Mouse (Mus musculus): ENCODE measurements around the gene Nr5a2. TPM values are rescaled to one million over a fixed set of nuclear protein-coding genes. Genes with fewer than 3 reads are reported as not detected.

The Nr5a2 gene
- polyA plus RNA-seq, 1 experiment from 2014 or later, result 0.52 TPM

DNA sequence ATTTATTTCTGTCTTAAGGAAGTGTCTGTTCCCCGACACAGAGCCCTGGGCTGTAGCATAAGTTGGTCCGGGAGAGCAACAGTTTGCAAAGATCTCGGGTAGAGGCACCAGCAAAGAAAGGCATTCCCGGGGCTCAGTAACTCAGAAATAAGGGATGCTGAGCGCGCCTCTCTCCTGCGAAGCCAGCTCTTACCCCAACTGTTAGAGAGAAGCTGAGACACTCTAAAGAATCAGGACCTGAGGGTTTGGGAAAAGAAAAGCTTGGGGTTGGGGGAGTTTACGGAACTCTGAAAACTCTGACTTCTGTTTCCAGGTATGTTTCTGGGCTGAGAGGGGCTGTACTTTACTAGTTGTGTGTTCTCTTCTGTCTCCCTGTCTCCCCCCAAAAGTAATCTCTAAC, 13.8 kb downstream of the Nr5a2 start:
- Histone ChIP-seq H3K36me3 (ENCODE audit: control insufficient read depth, insufficient read depth, low read length) (no peaks in the 10 kb centered on the region), H3K27me3 (ENCODE audit: control insufficient read depth, insufficient read depth, low read length) (peaks cover 79% of the 10 kb centered on the region), H3K4me3 (ENCODE audit: low read depth, low read length) (no peak overlapping the region), H3K4me2 (no peak overlapping the region), H3K9me3 (ENCODE audit: control insufficient read depth, low read length) (0 out of 2 replicates have a peak, but pooled peaks cover 1% of the 10 kb centered on the region), H3K4me1 (ENCODE audit: control insufficient read depth, insufficient read depth, low read length) (peaks cover 11% of the 10 kb centered on the region), H3K27ac (ENCODE audit: low read depth, low read length) (no peak overlapping the region), H3K9ac (ENCODE audit: low read length) (no peak overlapping the region)
- DNase-seq (ENCODE audit: low spot score, missing footprints), result peak; percentile 93
- no peak for ATAC-seq (ENCODE audit: low FRiP score)
- WGBS, result under 1% methylated on average over 8 of the region's 8 CpGs

DNA sequence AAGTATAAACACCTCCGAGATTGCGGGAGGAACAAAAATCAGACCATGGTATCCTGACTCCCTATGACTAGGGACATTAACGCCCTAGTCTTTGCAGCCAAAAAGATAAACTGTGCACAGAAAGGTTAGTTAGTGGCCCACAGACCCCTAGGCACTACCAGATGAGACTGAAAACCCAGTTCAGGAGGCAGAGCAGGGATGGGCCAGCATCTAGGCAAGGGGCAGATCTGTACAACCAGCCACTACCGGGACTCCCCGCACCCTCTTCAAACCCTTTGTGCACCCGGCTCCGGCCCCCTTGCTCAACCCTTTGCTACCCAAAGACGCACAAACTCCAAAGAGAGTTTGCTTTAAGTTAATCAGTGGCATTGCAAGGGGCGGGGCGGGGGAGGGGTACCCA, 14.4 kb downstream of the Nr5a2 start:
- no peak for ATAC-seq (ENCODE audit: low FRiP score)
- no peak overlapping the region for H3K9ac ChIP-seq (ENCODE audit: low read length)
- H3K36me3 ChIP-seq (ENCODE audit: control insufficient read depth, insufficient read depth, low read length), result no peaks in the 10 kb centered on the region
- H3K27ac ChIP-seq (ENCODE audit: low read depth, low read length), result no peak overlapping the region
- peak; percentile 96 for DNase-seq (ENCODE audit: low spot score, missing footprints)
- under 1% methylated on average over 10 of the region's 10 CpGs for WGBS
- H3K4me2 ChIP-seq, result no peak overlapping the region
- no peaks in the 10 kb centered on the region for H3K9me3 ChIP-seq (ENCODE audit: control insufficient read depth, low read length)
- no peak overlapping the region for H3K4me3 ChIP-seq (ENCODE audit: low read depth, low read length)
- H3K27me3 ChIP-seq (ENCODE audit: control insufficient read depth, insufficient read depth, low read length), result peaks cover 74% of the 10 kb centered on the region
- H3K4me1 ChIP-seq (ENCODE audit: control insufficient read depth, insufficient read depth, low read length), result peaks cover 11% of the 10 kb centered on the region

DNA sequence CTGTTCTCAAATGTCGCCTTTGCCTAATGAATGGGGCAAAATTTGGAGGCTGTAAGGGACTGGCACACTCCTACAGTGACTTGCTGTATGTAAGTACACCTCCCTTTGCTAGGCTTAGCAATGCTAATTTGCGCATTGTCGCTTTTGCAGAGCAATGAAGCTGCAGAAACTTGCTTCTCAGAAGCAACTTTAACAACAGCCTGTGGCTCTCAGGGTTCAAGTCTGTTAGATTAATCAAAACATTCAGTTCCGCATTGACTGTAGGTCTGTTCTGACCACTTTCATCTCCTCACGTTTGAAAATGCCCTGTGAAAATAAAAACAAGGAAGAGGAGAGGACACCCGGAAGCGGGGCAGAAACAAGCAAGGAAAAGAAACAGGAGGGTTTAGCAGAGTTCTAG, 14.8 kb downstream of the Nr5a2 start:
- WGBS, result under 1% methylated on average over 7 of the region's 7 CpGs
- H3K9ac ChIP-seq (ENCODE audit: low read length), result no peak overlapping the region

DNA sequence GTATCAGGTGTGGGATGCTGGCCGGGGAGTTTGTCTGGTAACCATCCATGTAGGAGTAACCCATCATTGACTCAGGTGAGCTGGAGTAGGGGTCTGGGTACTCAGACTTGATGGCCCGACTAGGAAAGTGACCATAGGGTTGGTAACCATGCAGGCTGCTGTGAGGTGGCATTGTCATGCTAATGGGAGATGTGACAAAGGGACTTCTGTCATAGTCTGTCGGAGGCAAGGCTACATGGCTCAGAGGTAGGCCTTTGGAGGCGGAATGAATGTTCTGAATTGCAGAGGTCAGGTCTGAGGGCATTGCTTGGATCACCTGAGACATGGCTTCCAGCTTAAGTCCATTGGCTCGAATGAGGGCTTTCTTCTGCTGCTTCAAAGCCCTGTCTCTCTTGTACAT, 19.6 kb downstream of the Nr5a2 start:
- Histone ChIP-seq H3K36me3 (ENCODE audit: control insufficient read depth, insufficient read depth, low read length) (no peaks in the 10 kb centered on the region), H3K27me3 (ENCODE audit: control insufficient read depth, insufficient read depth, low read length) (peaks cover 22% of the 10 kb centered on the region), H3K4me1 (ENCODE audit: control insufficient read depth, insufficient read depth, low read length) (no peaks in the 10 kb centered on the region), H3K9ac (ENCODE audit: low read length) (no peak overlapping the region), H3K4me3 (ENCODE audit: low read depth, low read length) (no peak overlapping the region), H3K27ac (ENCODE audit: low read depth, low read length) (no peak overlapping the region), H3K9me3 (ENCODE audit: control insufficient read depth, low read length) (no peaks in the 10 kb centered on the region), H3K4me2 (no peak overlapping the region)
- no peak for DNase-seq (ENCODE audit: low spot score, missing footprints)
- ATAC-seq (ENCODE audit: low FRiP score), result no peak
- WGBS, result 55% methylated on average over 5 of the region's 5 CpGs

More for the DNA sequence above, 14.8 kb downstream of the Nr5a2 start:
- Histone ChIP-seq H3K4me1 (ENCODE audit: control insufficient read depth, insufficient read depth, low read length) (peaks cover 11% of the 10 kb centered on the region), H3K9me3 (ENCODE audit: control insufficient read depth, low read length) (no peaks in the 10 kb centered on the region), H3K4me2 (no peak overlapping the region), H3K27ac (ENCODE audit: low read depth, low read length) (no peak overlapping the region), H3K27me3 (ENCODE audit: control insufficient read depth, insufficient read depth, low read length) (peaks cover 70% of the 10 kb centered on the region), H3K4me3 (ENCODE audit: low read depth, low read length) (no peak overlapping the region), H3K36me3 (ENCODE audit: control insufficient read depth, insufficient read depth, low read length) (no peaks in the 10 kb centered on the region)
- peak; percentile 96 for DNase-seq (ENCODE audit: low spot score, missing footprints)
- ATAC-seq (ENCODE audit: low FRiP score), result no peak

DNA sequence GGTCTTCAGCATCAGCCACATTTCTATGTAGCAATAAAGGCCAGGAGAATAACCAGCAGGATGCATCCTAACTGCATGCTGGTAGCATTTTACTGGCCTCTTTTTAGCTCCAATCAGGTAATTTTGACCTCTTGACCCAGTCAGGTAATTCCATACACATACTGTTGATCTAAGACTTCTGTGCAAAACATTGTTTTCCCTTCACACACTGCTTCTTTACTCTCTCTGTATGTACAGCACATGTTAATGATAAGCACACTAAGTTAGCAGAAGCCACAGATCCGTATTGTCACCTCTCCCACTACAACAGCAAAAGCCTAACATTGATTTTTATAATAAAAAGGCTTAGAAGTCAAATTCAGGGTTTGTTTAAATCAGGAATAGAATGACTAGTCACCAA, 21.0 kb downstream of the Nr5a2 start:
- Histone ChIP-seq H3K4me2 (no peak overlapping the region), H3K9ac (ENCODE audit: low read length) (no peak overlapping the region), H3K4me1 (ENCODE audit: control insufficient read depth, insufficient read depth, low read length) (no peaks in the 10 kb centered on the region), H3K27me3 (ENCODE audit: control insufficient read depth, insufficient read depth, low read length) (peaks cover 10% of the 10 kb centered on the region), H3K9me3 (ENCODE audit: control insufficient read depth, low read length) (no peaks in the 10 kb centered on the region), H3K4me3 (ENCODE audit: low read depth, low read length) (no peak overlapping the region), H3K36me3 (ENCODE audit: control insufficient read depth, insufficient read depth, low read length) (no peaks in the 10 kb centered on the region), H3K27ac (ENCODE audit: low read depth, low read length) (no peak overlapping the region)
- 67% methylated on average over 1 of the region's 1 CpGs for WGBS
- ATAC-seq (ENCODE audit: low FRiP score), result no peak
- no peak for DNase-seq (ENCODE audit: low spot score, missing footprints)

DNA sequence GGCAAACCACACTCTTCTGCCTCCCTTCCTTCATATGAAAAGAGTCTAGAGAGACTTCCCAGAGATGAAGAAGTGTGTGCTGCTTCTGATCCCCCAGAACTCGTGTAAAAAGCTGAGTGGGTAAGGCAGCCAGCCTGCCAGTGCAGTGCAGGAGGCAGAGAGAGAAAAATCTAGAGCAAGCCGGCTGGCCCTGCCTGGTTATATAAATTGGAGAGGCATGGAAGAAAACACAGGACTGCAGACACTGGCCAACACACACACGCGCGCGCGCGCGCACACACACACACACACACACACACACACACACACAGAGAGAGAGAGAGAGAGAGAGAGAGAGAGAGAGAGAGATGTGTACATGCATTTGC, 24.3 kb downstream of the Nr5a2 start:
- WGBS, result 89% methylated on average over 9 of the region's 9 CpGs
- Histone ChIP-seq H3K9ac (ENCODE audit: low read length) (no peak overlapping the region), H3K4me2 (no peak overlapping the region), H3K27me3 (ENCODE audit: control insufficient read depth, insufficient read depth, low read length) (no peaks in the 10 kb centered on the region; the same call in 1 of the 2 replicates), H3K27ac (ENCODE audit: low read depth, low read length) (no peak overlapping the region), H3K4me3 (ENCODE audit: low read depth, low read length) (no peak overlapping the region), H3K36me3 (ENCODE audit: control insufficient read depth, insufficient read depth, low read length) (no peaks in the 10 kb centered on the region), H3K4me1 (ENCODE audit: control insufficient read depth, insufficient read depth, low read length) (no peaks in the 10 kb centered on the region), H3K9me3 (ENCODE audit: control insufficient read depth, low read length) (no peaks in the 10 kb centered on the region)
- ATAC-seq (ENCODE audit: low FRiP score) (no peak), DNase-seq (ENCODE audit: low spot score, missing footprints) (no peak)

DNA sequence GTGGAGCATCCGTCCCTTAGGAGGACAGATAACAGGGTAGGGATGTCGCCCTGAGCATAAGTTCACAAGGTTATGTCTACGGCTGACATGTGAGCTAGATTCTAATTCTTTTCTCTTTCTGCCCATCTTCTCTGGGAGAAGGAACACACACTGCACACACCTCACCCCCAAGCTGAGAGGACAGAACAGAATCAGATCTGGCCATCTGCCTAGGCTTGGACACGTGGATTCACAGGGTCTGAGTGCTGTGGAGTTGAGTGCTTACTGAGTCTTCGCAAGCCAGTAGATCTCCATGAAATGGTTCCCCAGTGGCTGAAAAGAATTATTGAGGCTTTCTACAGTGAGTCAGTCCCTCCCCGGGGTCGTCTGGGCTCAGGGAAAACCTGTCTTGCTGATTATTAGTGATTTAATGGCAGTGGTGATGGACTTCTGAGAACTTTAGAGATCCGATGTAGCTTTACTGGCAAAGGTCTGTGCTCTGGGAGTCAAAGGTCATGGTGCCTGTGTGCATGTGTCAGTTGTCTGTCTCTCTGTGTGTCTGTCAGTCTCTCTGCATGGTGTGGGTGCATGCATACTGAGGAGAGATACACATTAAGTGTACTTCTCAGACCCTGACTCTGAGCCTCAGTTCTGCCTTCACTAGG, 24.8 kb downstream of the Nr5a2 start:
- no peak overlapping the region for H3K4me2 ChIP-seq
- no peaks in the 10 kb centered on the region for H3K4me1 ChIP-seq (ENCODE audit: control insufficient read depth, insufficient read depth, low read length)
- H3K9ac ChIP-seq (ENCODE audit: low read length), result no peak overlapping the region
- H3K27me3 ChIP-seq (ENCODE audit: control insufficient read depth, insufficient read depth, low read length), result no peaks in the 10 kb centered on the region; the same call in 1 of the 2 replicates
- no peak for ATAC-seq (ENCODE audit: low FRiP score)
- no peak overlapping the region for H3K27ac ChIP-seq (ENCODE audit: low read depth, low read length)
- no peaks in the 10 kb centered on the region for H3K36me3 ChIP-seq (ENCODE audit: control insufficient read depth, insufficient read depth, low read length)
- no peak for DNase-seq (ENCODE audit: low spot score, missing footprints)
- no peak overlapping the region for H3K4me3 ChIP-seq (ENCODE audit: low read depth, low read length)
- H3K9me3 ChIP-seq (ENCODE audit: control insufficient read depth, low read length), result no peaks in the 10 kb centered on the region
- WGBS, result 82% methylated on average over 8 of the region's 8 CpGs

DNA sequence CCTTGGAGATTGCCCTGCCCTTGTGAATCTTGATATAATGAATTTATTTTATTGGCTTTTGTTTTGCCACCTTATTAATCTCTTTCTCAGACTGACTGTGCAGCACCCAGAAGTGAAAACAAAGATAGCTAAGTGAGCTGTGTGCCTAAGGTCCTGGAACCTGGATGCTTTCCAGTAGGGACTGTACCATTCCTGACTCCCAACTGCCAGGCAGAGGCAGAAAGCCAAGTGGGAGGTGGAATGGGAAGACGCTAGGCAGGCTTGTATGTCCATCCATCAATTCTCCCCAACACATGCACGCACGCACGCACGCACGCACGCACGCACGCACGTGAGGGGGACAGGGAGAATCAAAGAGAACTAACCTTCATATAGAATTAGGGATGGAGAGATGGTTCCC, 26.2 kb downstream of the Nr5a2 start:
- Histone ChIP-seq H3K9ac (ENCODE audit: low read length) (no peak overlapping the region), H3K27me3 (ENCODE audit: control insufficient read depth, insufficient read depth, low read length) (no peaks in the 10 kb centered on the region; the same call in 1 of the 2 replicates), H3K4me1 (ENCODE audit: control insufficient read depth, insufficient read depth, low read length) (no peaks in the 10 kb centered on the region), H3K27ac (ENCODE audit: low read depth, low read length) (no peak overlapping the region), H3K9me3 (ENCODE audit: control insufficient read depth, low read length) (no peaks in the 10 kb centered on the region), H3K4me3 (ENCODE audit: low read depth, low read length) (no peak overlapping the region), H3K4me2 (no peak overlapping the region), H3K36me3 (ENCODE audit: control insufficient read depth, insufficient read depth, low read length) (no peaks in the 10 kb centered on the region)
- ATAC-seq (ENCODE audit: low FRiP score), result no peak
- 93% methylated on average over 10 of the region's 10 CpGs for WGBS
- no peak for DNase-seq (ENCODE audit: low spot score, missing footprints)

DNA sequence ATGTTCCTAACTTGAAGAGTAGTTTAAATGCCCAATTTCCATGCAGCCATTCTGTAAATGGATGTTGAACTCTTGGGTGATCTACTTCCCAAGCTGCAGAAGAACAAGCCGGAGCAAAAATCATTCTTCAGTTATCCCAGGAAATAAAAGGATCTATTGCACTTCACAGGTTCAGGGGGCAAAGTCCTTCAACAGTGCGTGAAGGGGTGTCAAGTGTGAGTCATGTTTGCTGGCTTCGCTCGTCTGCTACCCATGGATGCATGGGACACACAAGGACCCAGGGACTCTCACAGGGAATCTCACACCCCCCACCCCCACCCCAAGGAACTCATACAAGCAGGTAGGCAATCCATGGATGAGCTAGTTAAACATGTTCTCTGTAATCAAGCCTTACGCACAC, 29.2 kb downstream of the Nr5a2 start:
- Histone ChIP-seq H3K4me2 (no peak overlapping the region), H3K27ac (ENCODE audit: low read depth, low read length) (no peak overlapping the region), H3K9me3 (ENCODE audit: control insufficient read depth, low read length) (no peaks in the 10 kb centered on the region), H3K36me3 (ENCODE audit: control insufficient read depth, insufficient read depth, low read length) (no peaks in the 10 kb centered on the region), H3K27me3 (ENCODE audit: control insufficient read depth, insufficient read depth, low read length) (no peaks in the 10 kb centered on the region; the same call in 1 of the 2 replicates), H3K4me1 (ENCODE audit: control insufficient read depth, insufficient read depth, low read length) (no peaks in the 10 kb centered on the region), H3K4me3 (ENCODE audit: low read depth, low read length) (no peak overlapping the region), H3K9ac (ENCODE audit: low read length) (no peak overlapping the region)
- DNase-seq (ENCODE audit: low spot score, missing footprints) (no peak), ATAC-seq (ENCODE audit: low FRiP score) (no peak)
- WGBS, result 96% methylated on average over 5 of the region's 5 CpGs
